Mouse (Mus musculus): ENCODE measurements at regions not wholly inside any gene's neighbourhood (a gene's known extent, or its start where the extent isn't known, plus 50 kb on each side); places are given as distances from the start of the nearest gene placed in this dataset.

GRCm38 (mm10) chr3:52446991-52447390, 178.9 kb downstream of the Foxo1 start:
- no peak for TF ChIP-seq CTCF (IDR thresholded peaks at IDR 0.05; ENCODE audit: low read depth, low read length)
- no peak for TF ChIP-seq POLR2A (IDR thresholded peaks at IDR 0.05; ENCODE audit: extremely low read depth, insufficient read depth, low read length)
- Histone ChIP-seq H3K9ac (ENCODE audit: low read depth, low read length) (no peak overlapping the region), H3K79me2 (ENCODE audit: control insufficient read depth, insufficient read depth, low read length) (no peaks in the 10 kb centered on the region), H3K36me3 (ENCODE audit: control insufficient read depth, insufficient read depth, low read length) (no peaks in the 10 kb centered on the region), H3K4me3 (ENCODE audit: insufficient read depth, low read depth, low read length) (no peak overlapping the region), H3K27ac (replicated peaks; ENCODE audit: insufficient read depth, low read depth, low read length) (no peak overlapping the region), H3K27me3 (ENCODE audit: control insufficient read depth, insufficient read depth, low read length) (no peaks in the 10 kb centered on the region), H3K4me1 (ENCODE audit: control insufficient read depth, insufficient read depth, low read length) (no peaks in the 10 kb centered on the region)
- no peak for DNase-seq (ENCODE audit: extremely low read depth, low read depth, low spot score)
- 88% methylated on average over 1 of the region's 1 CpGs for WGBS

DNA sequence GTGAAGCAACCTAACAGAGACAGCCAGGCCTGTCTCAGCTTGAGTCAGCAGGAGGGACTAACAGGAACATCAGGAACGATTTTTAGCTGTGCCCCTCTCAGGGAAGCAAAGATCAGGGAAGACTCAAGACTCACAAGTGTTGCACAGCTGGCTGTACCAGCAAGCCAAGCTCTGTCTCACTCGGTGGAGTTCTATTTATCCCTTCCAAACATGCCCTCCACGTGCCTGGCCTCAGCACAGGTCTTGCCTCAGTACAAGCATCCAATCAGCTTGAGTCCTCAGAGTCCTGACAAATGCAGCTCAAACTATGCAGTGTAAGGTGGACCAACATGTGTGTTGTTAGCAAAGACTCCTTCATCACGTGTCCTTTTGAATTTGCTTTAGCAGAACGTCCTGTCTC, 178.4 kb downstream of the Foxo1 start:
- Histone ChIP-seq H3K27me3 (ENCODE audit: control insufficient read depth, insufficient read depth, low read length) (no peaks in the 10 kb centered on the region), H3K27ac (replicated peaks; ENCODE audit: insufficient read depth, low read depth, low read length) (no peak overlapping the region), H3K9ac (ENCODE audit: low read depth, low read length) (no peak overlapping the region), H3K36me3 (ENCODE audit: control insufficient read depth, insufficient read depth, low read length) (no peaks in the 10 kb centered on the region), H3K4me1 (ENCODE audit: control insufficient read depth, insufficient read depth, low read length) (no peaks in the 10 kb centered on the region), H3K79me2 (ENCODE audit: control insufficient read depth, insufficient read depth, low read length) (no peaks in the 10 kb centered on the region), H3K4me3 (ENCODE audit: insufficient read depth, low read depth, low read length) (no peak overlapping the region)
- TF ChIP-seq POLR2A (IDR thresholded peaks at IDR 0.05; ENCODE audit: extremely low read depth, insufficient read depth, low read length) (no peak), CTCF (IDR thresholded peaks at IDR 0.05; ENCODE audit: low read depth, low read length) (no peak)
- no peak for DNase-seq (ENCODE audit: extremely low read depth, low read depth, low spot score)
- 71% methylated on average over 5 of the region's 5 CpGs for WGBS

- Histone ChIP-seq H3K4me1 (ENCODE audit: control insufficient read depth, insufficient read depth, low read length) (no peaks in the 10 kb centered on the region), H3K27ac (replicated peaks; ENCODE audit: insufficient read depth, low read depth, low read length) (no peak overlapping the region), H3K36me3 (ENCODE audit: control insufficient read depth, insufficient read depth, low read length) (no peaks in the 10 kb centered on the region), H3K79me2 (ENCODE audit: control insufficient read depth, insufficient read depth, low read length) (no peaks in the 10 kb centered on the region), H3K4me3 (ENCODE audit: insufficient read depth, low read depth, low read length) (no peak overlapping the region), H3K9ac (ENCODE audit: low read depth, low read length) (no peak overlapping the region), H3K27me3 (ENCODE audit: control insufficient read depth, insufficient read depth, low read length) (no peaks in the 10 kb centered on the region)
- DNase-seq (ENCODE audit: extremely low read depth, low read depth, low spot score): no peak
- WGBS: 84% methylated on average over 8 of the region's 8 CpGs
- TF ChIP-seq POLR2A (IDR thresholded peaks at IDR 0.05; ENCODE audit: extremely low read depth, insufficient read depth, low read length): no peak
- TF ChIP-seq CTCF (IDR thresholded peaks at IDR 0.05; ENCODE audit: low read depth, low read length): no peak
Measured at GRCm38 (mm10) chr3:52444420-52445119, 176.4 kb downstream of the Foxo1 start.

DNA sequence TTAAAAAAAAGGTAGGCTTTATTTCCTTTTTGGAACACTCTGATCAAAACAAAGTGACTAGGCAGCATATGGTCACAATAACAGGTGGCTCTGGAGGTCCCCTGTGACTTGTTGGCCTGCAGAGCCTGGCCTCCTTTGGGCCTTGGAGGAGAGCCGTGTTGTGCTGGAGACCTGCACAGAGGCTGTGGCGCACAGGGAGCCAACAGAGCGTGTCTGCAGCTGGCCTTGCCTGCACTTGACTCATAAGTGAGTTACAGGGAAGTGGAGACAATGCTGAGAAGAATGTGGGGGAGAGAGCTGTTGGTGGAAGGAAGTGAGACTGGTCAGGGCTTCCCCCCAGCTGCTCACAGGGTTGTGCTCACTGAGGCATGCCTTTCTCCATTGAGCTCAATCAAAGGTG, 175.7 kb downstream of the Foxo1 start:
- DNase-seq (ENCODE audit: extremely low read depth, low read depth, low spot score): peak; percentile 29
- TF ChIP-seq POLR2A (IDR thresholded peaks at IDR 0.05; ENCODE audit: extremely low read depth, insufficient read depth, low read length) (no peak), CTCF (IDR thresholded peaks at IDR 0.05; ENCODE audit: low read depth, low read length) (no peak)
- Histone ChIP-seq H3K36me3 (ENCODE audit: control insufficient read depth, insufficient read depth, low read length) (no peaks in the 10 kb centered on the region), H3K4me1 (ENCODE audit: control insufficient read depth, insufficient read depth, low read length) (no peaks in the 10 kb centered on the region), H3K4me3 (ENCODE audit: insufficient read depth, low read depth, low read length) (no peak overlapping the region), H3K27me3 (ENCODE audit: control insufficient read depth, insufficient read depth, low read length) (no peaks in the 10 kb centered on the region), H3K9ac (ENCODE audit: low read depth, low read length) (no peak overlapping the region), H3K27ac (replicated peaks; ENCODE audit: insufficient read depth, low read depth, low read length) (no peak overlapping the region), H3K79me2 (ENCODE audit: control insufficient read depth, insufficient read depth, low read length) (no peaks in the 10 kb centered on the region)
- 81% methylated on average over 3 of the region's 3 CpGs for WGBS

DNA sequence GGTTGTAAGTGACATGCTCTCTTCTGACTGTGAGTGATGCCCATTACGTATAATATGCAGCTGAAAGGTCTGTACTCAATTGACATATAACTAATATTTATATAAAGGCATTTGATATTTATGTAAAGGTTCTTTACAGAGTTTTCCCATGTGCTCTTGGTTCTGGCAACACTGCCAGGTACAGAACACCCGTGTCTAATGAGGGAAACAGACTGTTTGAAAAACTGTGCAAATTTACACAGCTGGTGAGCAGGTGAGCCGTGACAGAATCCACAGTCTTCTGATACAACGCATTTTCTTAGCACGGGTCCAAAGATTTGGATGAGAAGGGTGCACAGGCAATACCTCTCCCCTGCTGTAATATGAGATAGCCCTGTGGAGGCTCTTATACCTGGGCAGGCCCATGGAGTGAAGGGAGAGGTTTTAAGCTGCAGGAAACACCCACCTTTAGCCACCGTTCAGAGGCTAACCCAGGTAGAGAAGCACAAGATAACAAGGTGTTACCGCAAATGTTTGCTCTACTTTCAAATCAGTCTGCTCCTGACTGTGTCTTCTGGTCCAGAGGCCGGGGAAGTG, 161.0 kb downstream of the Foxo1 start:
- no peaks in the 10 kb centered on the region for H3K4me1 ChIP-seq (ENCODE audit: control insufficient read depth, insufficient read depth, low read length)

DNA sequence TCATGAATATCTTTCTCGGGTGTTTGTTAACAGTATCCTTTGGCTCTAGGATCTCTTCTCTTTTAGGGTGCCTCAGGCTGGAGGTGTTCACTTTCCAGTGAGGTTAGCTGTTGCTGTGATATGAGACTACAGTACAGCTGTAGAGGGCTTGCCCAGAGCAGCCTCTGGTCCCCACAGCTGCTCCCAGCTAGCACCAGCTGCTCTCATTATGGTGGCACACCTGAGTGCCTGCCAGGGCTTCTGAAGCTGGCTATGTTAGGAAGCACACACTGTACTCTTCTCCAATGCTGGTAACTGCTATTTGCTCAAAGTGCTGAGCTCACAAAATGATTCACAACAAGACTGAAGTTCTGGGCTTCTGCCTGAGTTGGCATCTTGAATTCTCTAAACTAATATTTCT, 154.7 kb downstream of the Foxo1 start:
- Histone ChIP-seq H3K4me1 (ENCODE audit: control insufficient read depth, insufficient read depth, low read length) (no peaks in the 10 kb centered on the region), H3K4me3 (ENCODE audit: insufficient read depth, low read depth, low read length) (no peak overlapping the region), H3K9ac (ENCODE audit: low read depth, low read length) (no peak overlapping the region), H3K27ac (replicated peaks; ENCODE audit: insufficient read depth, low read depth, low read length) (no peak overlapping the region), H3K36me3 (ENCODE audit: control insufficient read depth, insufficient read depth, low read length) (no peaks in the 10 kb centered on the region), H3K27me3 (ENCODE audit: control insufficient read depth, insufficient read depth, low read length) (no peaks in the 10 kb centered on the region), H3K79me2 (ENCODE audit: control insufficient read depth, insufficient read depth, low read length) (no peaks in the 10 kb centered on the region)
- no peak for TF ChIP-seq POLR2A (IDR thresholded peaks at IDR 0.05; ENCODE audit: extremely low read depth, insufficient read depth, low read length)
- TF ChIP-seq CTCF (IDR thresholded peaks at IDR 0.05; ENCODE audit: low read depth, low read length): no peak
- WGBS: 88% methylated on average over 1 of the region's 1 CpGs
- DNase-seq (ENCODE audit: extremely low read depth, low read depth, low spot score): no peak

More for the DNA sequence above, 161.0 kb downstream of the Foxo1 start:
- Histone ChIP-seq H3K4me3 (ENCODE audit: insufficient read depth, low read depth, low read length) (no peak overlapping the region), H3K36me3 (ENCODE audit: control insufficient read depth, insufficient read depth, low read length) (no peaks in the 10 kb centered on the region), H3K79me2 (ENCODE audit: control insufficient read depth, insufficient read depth, low read length) (no peaks in the 10 kb centered on the region), H3K9ac (ENCODE audit: low read depth, low read length) (no peak overlapping the region), H3K27ac (replicated peaks; ENCODE audit: insufficient read depth, low read depth, low read length) (no peak overlapping the region), H3K27me3 (ENCODE audit: control insufficient read depth, insufficient read depth, low read length) (no peaks in the 10 kb centered on the region)
- 54% methylated on average over 8 of the region's 8 CpGs for WGBS
- TF ChIP-seq CTCF (IDR thresholded peaks at IDR 0.05; ENCODE audit: low read depth, low read length) (no peak), POLR2A (IDR thresholded peaks at IDR 0.05; ENCODE audit: extremely low read depth, insufficient read depth, low read length) (no peak)
- DNase-seq (ENCODE audit: extremely low read depth, low read depth, low spot score): no peak
